Comparison of ENCODE assay signal across 23 mouse cellular contexts in the genomic region with DNA sequence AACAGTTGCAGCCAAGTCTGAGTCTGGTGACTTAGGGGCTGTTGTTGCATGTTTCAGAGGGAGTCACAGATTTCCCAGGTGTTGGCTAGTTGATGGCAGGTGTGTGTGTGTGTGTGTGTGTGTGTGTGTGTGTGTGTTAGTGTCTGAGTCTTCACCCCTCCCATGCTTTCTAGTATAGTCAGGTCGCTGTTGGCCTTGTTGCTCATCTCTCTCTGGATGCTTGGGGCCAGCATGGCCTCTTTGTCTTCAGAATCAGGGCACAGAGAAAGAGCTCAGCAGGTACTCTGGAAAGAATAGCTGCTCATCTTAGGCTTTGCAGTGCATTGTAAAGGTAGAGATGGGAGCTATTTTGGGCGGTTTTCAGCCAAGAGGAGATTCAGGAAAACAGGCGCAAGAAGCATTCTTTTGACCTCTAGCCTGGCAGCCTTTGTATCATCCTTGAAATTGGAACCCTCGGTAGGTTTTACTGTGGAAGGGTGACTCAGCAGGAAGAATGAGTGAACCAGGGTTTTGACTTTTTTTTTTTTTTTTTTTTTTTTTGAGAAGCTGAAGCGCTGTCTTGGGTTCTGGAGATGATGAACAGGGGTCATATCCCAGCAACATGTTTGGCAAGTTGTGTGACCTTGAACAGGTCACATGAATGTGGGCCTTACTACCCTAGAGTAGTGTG. TPM values are rescaled to one million over a fixed set of nuclear protein-coding genes. Genes with fewer than 3 reads are reported as not detected.
A peak's percentile ranks its signal among the peaks of the same experiment; 100 is the strongest.
DNase-seq lines count a peak whose midpoint lies in the region; ATAC-seq and TF ChIP-seq lines count a peak whose summit lies in the region.
"Had no signal": no experiment of that assay in that cellular context is flagged by ENCODE, and none has a peak within 500 bp of the region (broad histone marks: within the 10 kb centered on the region; RNA-seq: fewer than 3 reads in every experiment).

No protein-coding gene starts in this region.

- H3K27ac ChIP-seq in thymus, adult 2 months (ENCODE audit: control insufficient read depth, insufficient read depth, low read length), result no peak overlapping the region
- H3K27ac ChIP-seq: forebrain, embryonic 13.5 days; gastrocnemius, adult 2 months; heart, embryonic 10.5 days; hindbrain, embryonic 14.5 days; limb, embryonic 12.5 days; liver, embryonic 12.5 days; stomach, postnatal 0 days had no signal

- peak overlapping the region; percentile 50 for H3K4me3 ChIP-seq in E14TG2a.4 (replicated peaks; ENCODE audit: low read length)
- H3K4me3 ChIP-seq in thymus, adult 2 months (ENCODE audit: control insufficient read depth, insufficient read depth, low read length), result no peak overlapping the region
- H3K4me3 ChIP-seq: forebrain, embryonic 13.5 days; gastrocnemius, adult 2 months; heart, embryonic 10.5 days; limb, embryonic 12.5 days; liver, embryonic 12.5 days had no signal

- H3K27me3 ChIP-seq in E14TG2a.4 (ENCODE audit: insufficient read depth, low read length), result no peaks in the 10 kb centered on the region
- H3K27me3 ChIP-seq in thymus, adult 2 months (ENCODE audit: control insufficient read depth, insufficient read depth, low read length), result no peaks in the 10 kb centered on the region
- H3K27me3 ChIP-seq: forebrain, embryonic 13.5 days; limb, embryonic 12.5 days; liver, embryonic 12.5 days had no signal

- no peak for ATAC-seq in megakaryocyte, adult 5-6 weeks (ENCODE audit: poor library complexity, severe bottlenecking)
- ATAC-seq: forebrain, embryonic 13.5 days; inflammation-experienced regulatory T-cells, adult 6 months; liver, embryonic 12.5 days had no signal

- H3K36me3 ChIP-seq in E14TG2a.4 (ENCODE audit: insufficient read depth, low read length), result peaks cover 18% of the 10 kb centered on the region
- no peaks in the 10 kb centered on the region for H3K36me3 ChIP-seq in thymus, adult 2 months (ENCODE audit: control insufficient read depth, insufficient read depth, low read length)
- H3K36me3 ChIP-seq: liver, embryonic 12.5 days had no signal

- WGBS in thymus, adult 2 months, result 79% methylated on average over 5 of the region's 5 CpGs

- TF ChIP-seq CTCF in E14TG2a.4 (conservative IDR thresholded peaks at IDR 0.05; ENCODE audit: low read length), result no peak
- TF ChIP-seq CTCF in thymus, adult 2 months (IDR thresholded peaks at IDR 0.05; ENCODE audit: borderline replicate concordance, control insufficient read depth, extremely low read depth, insufficient read depth, low read length, poor library complexity), result no peak

- TF ChIP-seq POLR2A in thymus, adult 2 months (IDR thresholded peaks at IDR 0.05; ENCODE audit: control insufficient read depth, extremely low read depth, insufficient read depth, low read length, poor library complexity), result no peak

- H3K9me3 ChIP-seq in E14TG2a.4 (ENCODE audit: low read length), result peaks cover 10% of the 10 kb centered on the region
- H3K9me3 ChIP-seq: heart, embryonic 10.5 days; liver, embryonic 12.5 days had no signal

- peaks cover 90% of the 10 kb centered on the region for H3K4me1 ChIP-seq in E14TG2a.4 (replicated peaks; ENCODE audit: low read depth, low read length)
- H3K4me1 ChIP-seq in thymus, adult 2 months (replicated peaks; ENCODE audit: control insufficient read depth, insufficient read depth, low read length), result peaks cover 18% of the 10 kb centered on the region
- H3K4me1 ChIP-seq: forebrain, embryonic 13.5 days; liver, embryonic 12.5 days had no signal

- DNase-seq in adrenal gland, postnatal 36 days, result peak; percentile 12 to 31
- DNase-seq in adrenal gland, postnatal 4 days (ENCODE audit: low spot score in 2 of 2), result no peak
- peak; percentile 31 for DNase-seq in 3134 (ENCODE audit: extremely low read depth, insufficient read length, low spot score)
- DNase-seq in ZHBTc4 (ENCODE audit: low read depth, low spot score), result peak; percentile 78
- no peak for DNase-seq in thymus, adult 2 months
- DNase-seq: adrenal gland, postnatal 10 days; cerebellum, adult 18-20 months; gastrocnemius, adult 2 months; heart, postnatal 4 days; kidney, adult 18-20 months; kidney, postnatal 10 days; lung, adult 18-20 months; lung, postnatal 10 days; right cerebral cortex, postnatal 14 days had no signal

RNA-seq across cellular contexts. Expression of gene Tanc1, which starts 22.1 kb away (rescaled TPM):
- total RNA-seq in adrenal gland, postnatal 36 days (2021), result 10 to 100 TPM; 16.4 to 21.1 TPM
- 10 to 100 TPM; 19.9 to 30.8 TPM for total RNA-seq in adrenal gland, postnatal 4 days (2021)
- 1.2 and 1.7 TPM in 2 replicates for total RNA-seq in megakaryocyte, adult 5-6 weeks (2015)
- 1.7 and 5.7 TPM in 2 replicates for total RNA-seq in megakaryocyte, adult 5-6 weeks (2017)
- polyA plus RNA-seq in thymus, adult 2 months (2012; rRNA removed), result 7.3 and 8.1 TPM in 2 replicates

Comparison
In these comparisons a context has a peak if more than half of its experiments do, and no peak if none do; other contexts are left out.
1. DNase-seq: peak in adrenal gland, postnatal 36 days (2 of 2), 3134 (single experiment) and ZHBTc4 (single experiment); none in adrenal gland, postnatal 4 days (0 of 2) and thymus, adult 2 months (single experiment).